Mouse (Mus musculus) cortical plate, adult 2 months (tissue): ENCODE results near the gene Pip4p1. TPM values are rescaled to one million over a fixed set of nuclear protein-coding genes. Genes with fewer than 3 reads are reported as not detected.

Experiments used
- H3K27ac ChIP-seq: fragments of 200-500 bp; 2 replicates; pipeline ENCODE4 v1.5.1; 2012; ENCODE audit warnings: low read length, control low read depth, inconsistent platforms; ENCODE audit not compliant: insufficient read depth
- H3K4me1 ChIP-seq: fragments of 200-500 bp; 2 replicates; pipeline ENCODE4 v1.6.1; 2011; ENCODE audit warnings: low read length; ENCODE audit not compliant: control insufficient read depth, insufficient read depth
- H3K4me3 ChIP-seq: fragments of 200-500 bp; 2 replicates; pipeline ENCODE4 v1.5.1; 2011; ENCODE audit warnings: mild to moderate bottlenecking, low read length, control low read depth; ENCODE audit not compliant: insufficient read depth
- CTCF ChIP-seq: fragments of 200-500 bp; IDR thresholded peaks from 2 replicates; pipeline ENCODE4 v1.5.1; 2011; ENCODE audit warnings: mild to moderate bottlenecking, control low read depth, low read length; ENCODE audit not compliant: insufficient read depth; ENCODE audit errors: extremely low read depth
- POLR2A ChIP-seq: fragments of 200-500 bp; IDR thresholded peaks from 2 replicates; pipeline ENCODE4 v1.6.1; 2011; ENCODE audit warnings: mild to moderate bottlenecking, low read length, control low read depth; ENCODE audit not compliant: insufficient read depth; ENCODE audit errors: extremely low read depth
- polyA plus RNA-seq: library from polyadenylated mRNA; depleted of rRNA; stranded (reverse); fragments of >200 nt; gene quantifications from 2 replicates; pipeline ENCODE4 v1.2.3, GENCODE M21; 2012; rRNA removed

The Pip4p1 gene
- polyA plus RNA-seq, 1 experiment: 177 TPM

GRCm38 (mm10) chr14:50896747-50897373, 33.8 kb downstream of the Pip4p1 start:
- H3K4me3 ChIP-seq: peak overlapping the region; percentile 42
- TF ChIP-seq POLR2A: no peak
- no peak for TF ChIP-seq CTCF
- no peaks in the 10 kb centered on the region for H3K4me1 ChIP-seq
- H3K27ac ChIP-seq: no peak overlapping the region

DNA sequence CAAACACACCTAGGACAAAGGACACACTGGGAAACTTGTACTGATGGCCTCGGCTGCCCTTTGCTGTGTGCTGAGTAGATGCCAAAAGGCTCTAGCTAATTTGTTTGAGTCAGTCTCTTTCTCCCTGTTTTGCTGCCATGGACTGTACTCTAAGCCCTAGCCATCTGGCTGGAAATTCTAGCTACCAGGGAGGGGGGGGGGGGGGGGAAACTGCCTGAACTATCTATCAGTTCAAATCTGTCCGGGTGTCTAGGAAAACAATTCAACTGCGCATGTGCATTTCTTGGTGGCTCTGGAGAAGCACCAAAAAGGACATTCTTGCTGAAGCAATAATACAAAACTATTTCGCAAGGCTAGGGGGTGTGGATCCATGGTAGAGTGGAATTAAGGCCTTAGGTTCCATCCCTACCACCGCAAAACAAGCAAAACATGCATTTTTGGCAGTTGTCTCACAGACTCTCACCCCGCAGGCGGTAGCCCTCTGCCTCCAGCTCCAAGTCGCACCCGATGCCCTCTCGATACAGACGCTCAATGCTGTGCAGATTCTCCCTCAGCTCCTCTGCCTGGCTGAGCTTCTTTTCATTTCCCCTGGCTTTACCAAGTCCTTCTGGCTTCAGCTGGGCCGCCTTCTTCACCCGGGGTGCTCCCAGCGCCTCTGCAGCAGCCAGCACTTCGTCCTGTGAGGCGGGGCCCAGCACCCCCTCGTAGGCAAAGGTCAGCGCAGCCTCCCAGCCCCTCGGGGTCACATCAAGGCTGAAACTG, 34.5 kb downstream of the Pip4p1 start:
- no peak for TF ChIP-seq CTCF
- TF ChIP-seq POLR2A: no peak
- H3K4me3 ChIP-seq: peak overlapping the region; percentile 42
- no peak overlapping the region for H3K27ac ChIP-seq
- H3K4me1 ChIP-seq: no peaks in the 10 kb centered on the region

DNA sequence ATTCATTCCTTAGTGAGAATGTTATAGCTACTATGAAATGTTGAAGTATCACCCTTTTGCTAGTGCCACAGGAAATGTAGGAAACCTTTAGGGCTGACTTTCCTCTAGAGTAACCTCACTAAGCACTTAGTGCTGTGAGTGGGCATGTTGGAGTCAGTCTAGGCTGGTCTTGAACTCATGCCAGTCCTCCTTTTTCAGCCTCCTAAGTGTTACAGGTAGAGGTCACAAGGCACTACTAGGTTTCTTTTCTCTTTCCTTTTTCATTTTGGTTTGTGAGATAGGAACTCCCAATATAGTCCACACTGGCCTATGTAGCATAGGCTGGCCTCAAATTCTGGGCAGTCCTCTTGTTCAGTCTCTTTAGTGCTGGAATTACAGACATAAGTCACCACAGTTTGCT, 35.2 kb downstream of the Pip4p1 start:
- Histone ChIP-seq H3K4me1 (no peaks in the 10 kb centered on the region), H3K4me3 (no peak overlapping the region; the same call in 1 of the 2 replicates), H3K27ac (no peak overlapping the region)
- TF ChIP-seq CTCF (no peak), POLR2A (no peak)

DNA sequence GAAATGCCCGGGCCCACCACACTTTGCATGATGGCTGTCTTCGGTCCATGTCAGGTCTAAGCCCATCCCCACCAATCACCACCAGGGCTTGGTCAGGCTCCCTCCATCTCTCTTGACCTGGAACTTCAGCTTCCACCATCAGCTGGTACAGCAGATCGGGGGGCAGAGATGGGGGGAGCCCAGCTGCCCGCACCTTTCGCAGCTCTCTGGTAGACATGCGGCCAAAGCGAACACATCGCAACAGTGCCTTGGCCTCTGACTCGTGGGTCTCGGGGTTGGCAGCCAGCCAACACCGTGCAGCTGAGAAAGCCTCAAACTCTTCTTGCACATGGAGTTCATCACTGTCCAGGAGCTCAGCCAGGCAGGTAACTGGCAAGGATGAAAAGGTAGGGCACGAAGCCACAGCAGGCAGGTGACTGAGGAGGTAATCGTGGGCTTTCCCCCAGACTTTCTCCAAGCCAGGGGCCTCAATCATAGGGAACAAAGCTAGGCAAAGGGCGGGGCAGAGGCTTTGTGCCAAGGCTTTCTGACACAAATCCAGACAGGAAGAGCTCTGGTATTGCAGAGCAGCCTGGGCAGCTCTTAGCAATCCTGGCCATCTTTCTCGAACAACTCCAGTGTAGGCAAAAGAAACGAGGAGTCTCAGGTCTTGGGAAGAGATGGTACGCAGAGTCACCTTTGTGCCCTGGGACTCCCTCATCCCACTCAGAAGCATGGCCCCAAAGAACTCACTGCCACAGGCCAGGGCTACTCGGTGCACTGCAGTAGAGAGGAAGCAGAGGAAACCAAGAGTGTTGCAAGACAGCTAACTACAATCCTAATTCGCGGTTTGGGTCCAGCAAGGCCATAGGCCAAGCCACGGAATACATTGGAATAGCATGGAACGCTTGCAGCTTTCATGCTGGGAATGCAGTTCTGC, 37.9 kb downstream of the Pip4p1 start:
- Histone ChIP-seq H3K27ac (no peak overlapping the region), H3K4me1 (no peaks in the 10 kb centered on the region), H3K4me3 (no peak overlapping the region)
- TF ChIP-seq POLR2A (no peak), CTCF (no peak)

GRCm38 (mm10) chr14:50892091-50892490, 38.6 kb downstream of the Pip4p1 start:
- Histone ChIP-seq H3K4me3 (no peak overlapping the region), H3K27ac (no peak overlapping the region), H3K4me1 (no peaks in the 10 kb centered on the region)
- TF ChIP-seq POLR2A (no peak), CTCF (no peak)

GRCm38 (mm10) chr14:50891621-50892020, 39.0 kb downstream of the Pip4p1 start:
- no peak overlapping the region for H3K27ac ChIP-seq
- TF ChIP-seq CTCF (no peak), POLR2A (no peak)
- no peaks in the 10 kb centered on the region for H3K4me1 ChIP-seq
- H3K4me3 ChIP-seq: no peak overlapping the region

GRCm38 (mm10) chr14:50876236-50876950, 54.3 kb downstream of the Pip4p1 start:
- TF ChIP-seq POLR2A: no peak
- TF ChIP-seq CTCF: no peak
- no peak overlapping the region for H3K27ac ChIP-seq
- no peak overlapping the region for H3K4me3 ChIP-seq
- H3K4me1 ChIP-seq: no peaks in the 10 kb centered on the region; the same call in 1 of the 2 replicates

Other genes with a start within 250 kb of the Pip4p1 start
- not detected in 2 replicates for gene Olfr747, start 237.7 kb downstream of the Pip4p1 start, polyA plus RNA-seq
- gene Olfr748, start 223.5 kb downstream of the Pip4p1 start, polyA plus RNA-seq: not detected in 2 replicates
- not detected in 2 replicates for gene Olfr749, start 185.8 kb downstream of the Pip4p1 start, polyA plus RNA-seq
- gene Ttc5, start 145.3 kb downstream of the Pip4p1 start, polyA plus RNA-seq: 59.4 and 63.3 TPM in 2 replicates
- not detected in 2 replicates for gene Ccnb1ip1, start 123.1 kb downstream of the Pip4p1 start, polyA plus RNA-seq
- 49.2 and 58.6 TPM in 2 replicates for gene Parp2, start 123.0 kb downstream of the Pip4p1 start, polyA plus RNA-seq
- 4.4 and 4.6 TPM in 2 replicates for gene Tep1, start 60.3 kb downstream of the Pip4p1 start, polyA plus RNA-seq
- 4.1 and 5.1 TPM in 2 replicates for gene Klhl33, start 33.3 kb downstream of the Pip4p1 start, polyA plus RNA-seq
- 61.2 and 62.6 TPM in 2 replicates for gene Osgep, start 6.0 kb downstream of the Pip4p1 start, polyA plus RNA-seq
- gene Apex1, start 5.9 kb downstream of the Pip4p1 start, polyA plus RNA-seq: 57.6 and 62.4 TPM in 2 replicates
- gene Pnp, start 226 bp upstream of the Pip4p1 start, polyA plus RNA-seq: 29.3 and 31.3 TPM in 2 replicates
- gene Gm49342, start 13.7 kb upstream of the Pip4p1 start, polyA plus RNA-seq: 24.8 and 28.5 TPM in 2 replicates
- gene Pnp2, start 25.1 kb upstream of the Pip4p1 start, polyA plus RNA-seq: 0.87 and 1.4 TPM in 2 replicates
- 0.08 and 0.19 TPM in 2 replicates for gene Rnase10, start 76.9 kb upstream of the Pip4p1 start, polyA plus RNA-seq
- gene Rnase9, start 111.0 kb upstream of the Pip4p1 start, polyA plus RNA-seq: 0.08 TPM in 1 of 2 replicates, not detected in the other
- not detected in 2 replicates for gene Rnase11, start 119.3 kb upstream of the Pip4p1 start, polyA plus RNA-seq
- 0.30 TPM in 1 of 2 replicates, not detected in the other for gene Rnase12, start 126.8 kb upstream of the Pip4p1 start, polyA plus RNA-seq
- not detected in 2 replicates for gene Olfr750, start 143.6 kb upstream of the Pip4p1 start, polyA plus RNA-seq
- gene Rnase4, start 160.2 kb upstream of the Pip4p1 start, polyA plus RNA-seq: 31.6 and 34.1 TPM in 2 replicates
- 6.9 and 8.1 TPM in 2 replicates for gene Ang, start 160.3 kb upstream of the Pip4p1 start, polyA plus RNA-seq
- not detected in 2 replicates for gene Eddm3b, start 183.6 kb upstream of the Pip4p1 start, polyA plus RNA-seq
- 0.50 and 0.68 TPM in 2 replicates for gene Rnase6, start 193.1 kb upstream of the Pip4p1 start, polyA plus RNA-seq
- gene Rnase1, start 215.9 kb upstream of the Pip4p1 start, polyA plus RNA-seq: 2.2 and 2.4 TPM in 2 replicates
- not detected in 2 replicates for gene Rnase2b, start 231.4 kb upstream of the Pip4p1 start, polyA plus RNA-seq